Mouse (Mus musculus) cerebellum, adult 2 months (tissue): Measurements from ENCODE around the gene 5730596B20Rik.

Experiments
- CTCF ChIP-seq: fragments of 200-500 bp; IDR thresholded peaks from 2 replicates; pipeline ENCODE4 v1.5.1; 2011; ENCODE audit warnings: low read depth, mild to moderate bottlenecking, control low read depth, low read length, moderate library complexity, borderline replicate concordance; ENCODE audit not compliant: insufficient read depth
- POLR2A ChIP-seq: fragments of 200-500 bp; IDR thresholded peaks from 2 replicates; pipeline ENCODE4 v1.6.1; 2011; ENCODE audit warnings: low read length, control low read depth, borderline replicate concordance; ENCODE audit not compliant: insufficient read depth

- TF ChIP-seq CTCF (no peak), POLR2A (no peak)
Measured at GRCm38 (mm10) chr6:52152226-52153193, 24.8 kb upstream of the 5730596B20Rik start.
